Mouse (Mus musculus): Measurements from ENCODE around the gene Tusc2. TPM values are rescaled to one million over a fixed set of nuclear protein-coding genes. Genes with fewer than 3 reads are reported as not detected.
A peak's percentile ranks its signal among the peaks of the same experiment; 100 is the strongest.
"Not testable (repeated sequence)": the region's sequence is repeated elsewhere in the genome, so short reads cannot be mapped to it uniquely, and the experiment has no call there.

The Tusc2 gene
- polyA plus RNA-seq, 2 experiments from 2014 or later: 7.3 to 7.8 TPM

DNA sequence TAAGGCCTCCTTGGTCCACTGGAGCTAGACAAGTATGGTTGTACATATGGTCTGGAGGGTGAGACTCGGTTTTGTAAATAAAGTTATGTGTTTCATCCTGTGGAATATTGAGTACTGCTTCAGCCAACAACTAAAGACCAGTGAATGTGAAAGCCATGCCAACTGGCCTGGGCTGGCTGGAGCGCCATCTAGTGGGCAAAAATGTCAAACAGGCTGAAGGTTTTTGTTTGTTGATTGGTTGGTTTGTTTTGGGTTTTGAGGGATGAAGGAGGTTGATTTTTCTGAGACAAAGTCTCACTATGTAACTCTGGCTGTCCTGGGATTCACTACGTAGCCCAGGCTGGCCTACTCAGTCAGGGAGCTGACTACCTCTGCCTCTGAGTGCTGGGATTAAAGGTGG is 17.5 kb upstream of the Tusc2 start:
- no peak for ATAC-seq

DNA sequence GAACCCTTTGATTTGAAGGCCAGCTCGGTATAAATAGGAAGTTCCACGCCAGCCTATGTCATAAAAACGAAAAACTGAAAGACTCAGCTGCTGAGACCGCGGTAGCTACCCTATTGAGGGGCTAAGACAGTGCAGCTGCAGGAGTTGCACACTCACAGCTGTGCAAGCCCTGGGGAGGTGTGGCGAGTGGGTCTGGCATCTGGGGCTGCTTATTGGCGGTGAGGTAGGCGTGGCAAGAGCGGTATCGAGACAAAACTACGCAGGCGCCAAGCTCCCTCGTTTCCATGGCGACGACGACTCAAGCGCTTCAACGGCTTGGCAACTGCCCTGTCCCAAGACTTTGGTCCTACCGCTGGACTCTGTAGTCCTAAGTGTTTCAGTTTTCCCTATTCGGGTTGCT is 16.0 kb upstream of the Tusc2 start, which contains the start of gene Zmynd10:
TSS of gene Zmynd10 (plus strand) at position 273 of the 400 bp plus-strand sequence.
- peak; percentile 16 for ATAC-seq

DNA sequence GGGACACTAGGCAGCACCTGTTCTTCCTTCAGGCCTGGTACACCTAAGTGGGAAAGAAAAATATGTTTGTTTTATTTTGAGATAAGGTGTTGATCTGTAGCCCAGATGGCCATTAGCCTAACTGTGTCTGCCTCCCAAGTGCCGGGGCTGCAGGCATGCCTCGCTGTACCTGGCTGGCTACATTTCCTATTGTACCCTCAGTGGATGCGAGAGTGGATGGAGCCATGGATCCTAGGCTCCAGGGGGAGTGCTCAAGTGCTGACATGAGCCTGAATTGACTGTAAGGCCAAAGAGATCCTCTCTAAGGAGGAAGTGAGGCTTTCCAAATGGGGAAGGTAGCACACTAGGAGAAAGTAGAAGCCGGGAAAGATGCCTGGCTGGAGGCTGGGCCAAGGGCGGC is 15.1 kb upstream of the Tusc2 start:
- ATAC-seq: no peak

DNA sequence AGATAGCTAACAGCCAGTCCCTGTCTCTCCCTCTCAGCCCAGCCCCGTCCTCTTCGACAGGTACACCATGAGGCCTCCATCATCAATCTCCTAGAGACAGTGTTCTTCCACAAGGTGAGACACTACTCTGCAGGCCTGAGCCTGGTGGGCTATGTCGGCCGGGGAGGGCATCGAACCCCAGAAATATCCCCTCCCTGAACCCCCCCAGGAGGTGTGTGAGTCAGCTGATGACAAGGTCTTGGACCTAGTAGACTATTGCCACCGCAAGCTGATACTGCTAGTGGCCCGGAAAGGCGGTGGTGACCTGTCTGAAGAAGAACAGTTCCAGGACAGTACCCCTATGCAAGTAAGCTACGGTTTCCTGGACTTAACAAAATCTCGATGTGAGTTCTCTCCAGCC is 14.2 kb upstream of the Tusc2 start:
- no peak for ATAC-seq

DNA sequence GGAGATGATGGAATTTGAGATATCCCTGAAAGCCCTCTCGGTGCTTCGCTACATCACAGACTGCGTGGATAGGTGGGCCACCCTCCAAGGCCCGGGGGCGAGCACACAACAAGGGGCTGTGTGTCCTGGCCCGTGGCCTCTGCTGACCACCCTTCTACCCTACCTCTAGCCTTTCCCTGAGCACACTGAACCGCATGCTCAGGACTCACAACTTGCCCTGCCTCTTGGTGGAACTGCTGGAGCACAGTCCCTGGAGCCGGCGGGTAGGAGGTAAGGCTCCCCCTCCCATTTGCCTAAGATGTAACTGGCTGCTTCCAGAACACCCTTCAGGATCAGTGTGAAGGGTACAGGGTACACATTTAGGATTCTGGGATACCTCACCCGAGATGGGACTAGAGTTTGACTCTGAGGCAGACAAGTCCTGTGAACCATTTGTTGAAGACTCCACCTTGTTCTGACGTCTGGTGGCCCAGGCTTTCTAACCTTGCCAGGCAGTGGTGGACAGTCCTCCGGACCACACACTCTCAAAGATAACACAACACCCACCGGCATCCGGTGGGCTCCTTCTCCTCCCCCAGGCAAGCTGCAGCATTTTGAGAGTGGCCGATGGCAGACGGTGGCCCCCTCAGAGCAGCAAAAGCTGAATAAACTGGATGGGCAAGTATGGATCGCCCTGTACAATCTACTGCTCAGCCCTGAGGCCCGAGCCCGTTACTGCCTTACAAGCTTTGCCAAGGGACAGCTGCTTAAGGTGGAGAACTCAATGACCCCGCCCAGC is 13.6 kb upstream of the Tusc2 start:
- no peak for ATAC-seq

DNA sequence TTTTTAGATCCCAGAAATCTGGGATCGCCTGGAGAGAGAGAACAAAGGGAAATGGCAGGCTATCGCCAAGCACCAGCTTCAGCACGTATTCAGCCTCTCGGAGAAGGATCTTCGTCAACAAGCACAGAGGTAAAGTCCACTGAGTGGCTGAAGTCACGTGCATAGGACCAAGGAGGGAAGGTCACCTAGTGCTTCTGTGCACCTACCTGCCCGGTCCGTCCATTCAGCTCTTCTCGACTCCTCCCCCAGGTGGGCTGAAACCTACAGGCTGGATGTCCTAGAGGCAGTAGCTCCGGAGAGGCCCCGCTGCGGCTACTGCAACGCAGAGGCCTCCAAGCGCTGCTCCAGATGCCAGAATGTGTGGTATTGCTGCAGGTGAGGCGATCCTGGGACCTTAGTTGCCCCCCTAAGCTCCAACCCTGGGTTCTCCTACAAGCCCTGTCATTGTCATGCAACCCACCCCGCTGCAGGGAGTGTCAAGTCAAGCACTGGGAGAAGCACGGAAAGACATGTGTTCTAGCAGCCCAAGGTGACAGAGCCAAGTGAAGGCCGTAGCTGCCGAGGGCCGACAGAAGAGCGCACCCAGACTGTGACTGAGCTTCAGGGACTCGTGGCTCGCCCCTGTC is 12.5 kb upstream of the Tusc2 start:
- no peak for ATAC-seq

DNA sequence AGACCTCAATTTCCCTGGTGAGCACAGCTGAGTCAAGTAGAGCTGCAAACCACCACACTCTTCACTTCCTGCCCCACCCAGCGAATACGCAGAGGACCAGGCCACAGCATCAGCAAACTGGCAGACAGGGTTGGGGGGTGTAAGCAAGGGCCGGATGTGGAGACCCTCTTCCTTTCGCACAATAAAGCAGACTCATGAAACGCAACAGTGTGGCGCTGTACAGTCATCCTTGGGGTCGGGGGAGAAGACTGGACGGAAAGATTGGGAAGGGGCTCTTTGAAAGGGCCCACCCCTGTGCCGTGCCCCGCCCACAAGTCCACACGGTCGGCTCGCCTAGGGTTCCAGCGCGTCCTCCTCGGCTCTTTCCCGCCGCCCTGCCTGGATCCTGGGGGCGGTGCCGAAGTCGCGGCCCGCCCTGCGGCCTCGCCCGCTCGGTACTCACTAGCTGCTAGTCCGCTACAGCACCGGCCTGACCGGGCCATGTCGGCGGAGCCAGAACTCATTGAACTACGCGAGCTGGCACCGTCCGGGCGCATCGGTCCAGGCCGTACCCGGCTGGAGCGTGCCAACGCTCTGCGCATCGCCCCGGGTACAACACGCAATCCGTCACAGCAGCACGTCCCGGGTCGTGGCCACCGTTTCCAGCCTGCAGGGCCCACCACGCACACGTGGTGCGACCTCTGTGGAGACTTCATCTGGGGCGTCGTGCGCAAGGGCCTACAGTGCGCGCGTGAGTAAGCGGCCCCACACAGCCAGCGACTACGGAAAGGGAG is 11.8 kb upstream of the Tusc2 start, which contains the start of gene Rassf1:
TSS of gene Rassf1 (plus strand) at position 439 of the 773 bp plus-strand sequence.
- ATAC-seq: peak; percentile 67

DNA sequence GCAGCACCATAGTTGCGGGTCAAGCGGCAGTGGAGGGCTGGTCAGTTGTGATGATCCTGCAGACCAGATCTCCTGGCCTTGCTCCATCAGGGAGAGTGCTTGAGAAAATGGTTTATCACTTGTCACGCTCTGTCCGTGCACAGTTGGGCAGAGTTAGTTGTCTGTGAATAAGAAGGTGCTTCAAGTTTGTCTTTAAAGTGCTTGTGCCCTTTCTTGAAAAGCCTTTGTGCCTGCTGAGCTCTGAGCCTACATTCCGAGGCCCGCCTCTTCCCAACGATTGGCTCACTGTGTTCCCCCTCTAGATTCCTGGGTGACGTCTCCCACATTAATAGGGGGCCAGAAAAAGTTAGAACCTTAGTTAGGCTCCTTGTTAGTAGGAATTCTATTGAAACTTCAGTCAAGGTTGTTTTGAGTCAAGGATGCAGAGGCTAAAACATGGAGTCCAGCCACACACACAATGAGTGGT is 11.1 kb upstream of the Tusc2 start:
- ATAC-seq: no peak

DNA sequence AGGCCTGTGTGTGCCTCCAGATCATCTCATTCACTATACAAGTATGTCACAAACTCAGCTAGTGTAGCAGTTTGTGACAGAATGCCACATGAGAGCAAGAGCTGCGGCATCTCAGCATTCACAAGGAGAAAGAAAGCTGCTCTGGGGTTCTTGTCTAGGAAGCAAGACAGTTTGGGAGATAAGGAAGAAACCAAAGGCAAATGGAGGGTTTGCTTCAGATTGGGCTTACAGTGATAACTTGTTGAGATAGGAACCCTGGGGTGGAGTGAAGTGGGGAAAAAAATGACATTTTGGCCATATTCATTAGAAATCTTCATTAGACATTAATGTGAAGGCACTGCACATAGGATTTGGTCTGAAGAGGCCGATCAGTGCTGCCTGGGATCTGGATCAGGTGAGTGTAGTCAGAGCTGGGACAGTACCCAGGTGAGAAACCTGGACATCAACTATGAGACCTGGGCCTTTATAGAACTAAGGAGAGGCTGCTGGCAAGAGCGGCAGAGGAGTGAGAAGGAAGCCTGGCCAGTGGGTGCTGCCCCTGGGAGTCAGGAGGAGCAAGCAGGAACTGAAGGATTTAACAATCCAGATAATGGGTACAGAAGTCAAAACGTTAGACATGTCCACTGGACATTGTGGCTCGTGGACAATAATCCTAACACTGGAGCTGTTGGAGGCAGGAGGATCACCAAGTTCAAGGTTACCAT is 10.2 kb upstream of the Tusc2 start:
- no peak for ATAC-seq

DNA sequence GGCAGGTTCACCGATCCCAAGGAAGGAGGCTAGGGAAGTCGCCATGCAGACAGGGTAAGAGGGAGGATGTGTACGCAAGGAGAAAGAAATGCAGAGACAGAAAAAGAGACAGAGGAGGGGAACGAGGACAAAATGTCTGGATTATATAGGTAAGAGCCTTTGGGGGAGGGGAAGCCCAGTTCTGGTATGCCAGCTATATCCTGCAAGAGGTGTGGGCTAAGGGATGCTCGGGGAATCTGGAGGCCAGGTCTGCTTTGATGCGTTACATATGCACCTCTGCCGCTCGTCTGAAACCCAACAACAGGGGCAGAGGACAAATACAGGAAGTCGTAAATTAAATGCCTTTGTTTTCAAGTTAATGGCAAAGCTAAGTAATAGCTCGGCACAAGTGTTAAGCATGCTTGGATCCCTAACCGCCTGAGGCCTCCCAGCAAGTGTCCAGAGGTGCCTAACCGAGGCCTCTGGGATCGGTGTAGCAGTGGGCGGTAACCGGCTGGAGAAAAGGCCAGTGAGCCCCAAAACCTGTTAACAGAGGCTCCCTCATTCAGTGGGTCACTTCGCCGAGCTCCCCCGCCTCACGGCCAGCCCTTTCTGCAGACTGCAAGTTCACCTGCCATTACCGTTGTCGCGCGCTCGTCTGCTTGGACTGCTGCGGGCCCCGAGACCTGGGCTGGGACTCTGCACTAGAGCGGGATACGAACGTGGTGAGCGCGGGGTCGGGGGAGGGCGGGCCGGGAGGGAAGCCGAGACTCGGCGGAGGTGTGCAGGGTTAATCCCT is 9.3 kb upstream of the Tusc2 start:
- ATAC-seq: no peak

DNA sequence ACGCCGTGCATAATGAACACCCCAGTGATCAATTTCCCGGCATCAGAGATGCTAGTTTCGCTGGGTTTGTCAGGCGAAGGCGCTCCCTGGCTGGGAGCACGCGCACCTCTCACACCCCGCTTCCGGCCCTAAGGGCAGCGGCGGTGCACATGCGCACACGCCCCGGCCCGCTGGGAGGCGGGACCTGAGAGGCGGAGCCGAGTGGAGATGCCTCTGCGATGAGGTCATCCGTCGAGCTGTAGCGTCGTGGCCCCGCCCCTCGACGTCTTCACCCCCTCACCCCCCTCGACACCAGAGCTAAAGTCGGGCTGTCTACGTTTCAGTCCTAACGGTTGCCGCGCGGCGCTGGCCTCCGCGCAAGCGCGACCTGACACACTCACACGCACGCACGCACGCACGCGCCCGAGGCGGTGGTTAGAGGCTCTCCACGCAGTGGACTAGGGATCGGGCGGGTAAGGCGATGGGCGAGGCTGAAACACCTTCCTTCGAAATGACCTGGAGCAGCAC is 8.7 kb upstream of the Tusc2 start:
- peak; percentile 68 for ATAC-seq

DNA sequence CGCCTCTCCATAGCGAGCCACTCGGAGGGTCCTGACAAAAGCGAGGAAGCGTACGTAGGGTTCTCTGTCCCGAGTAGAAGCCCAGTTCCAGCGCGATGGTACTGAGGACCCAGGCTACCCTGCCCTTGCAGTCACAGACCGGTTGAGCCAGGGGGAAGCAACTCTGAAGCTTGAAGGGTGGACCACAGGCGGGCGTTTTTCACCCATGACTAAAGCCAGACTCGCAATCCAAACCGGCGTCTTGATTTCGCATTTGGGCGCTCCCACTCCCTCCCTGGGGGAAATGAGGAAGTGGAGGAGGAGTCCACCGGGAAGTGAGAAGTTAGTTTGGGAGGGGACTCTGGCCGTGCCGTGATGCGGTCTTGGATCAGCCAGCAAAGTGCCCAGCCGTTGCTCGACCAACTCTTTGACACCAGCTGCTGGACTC is 8.0 kb upstream of the Tusc2 start:
- ATAC-seq: no peak

DNA sequence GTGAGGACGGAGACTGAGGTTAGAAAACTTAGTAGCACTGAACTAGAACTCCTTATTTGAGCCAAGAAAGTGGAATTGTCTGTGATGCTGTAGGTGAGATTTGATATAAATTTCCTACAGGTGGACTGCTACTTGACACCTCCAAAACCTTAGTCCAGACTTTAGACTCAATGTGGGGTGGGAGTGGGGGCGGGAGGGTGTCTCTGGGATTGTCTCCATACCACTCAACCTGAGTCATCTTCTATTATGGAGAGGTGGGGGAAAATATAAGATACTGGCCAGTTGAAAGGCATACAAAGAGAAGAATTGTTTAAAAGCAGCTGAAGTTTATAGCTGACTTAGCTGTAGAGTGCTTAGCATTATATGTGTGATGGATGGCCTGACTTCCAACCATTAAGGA is 7.4 kb upstream of the Tusc2 start:
- no peak for ATAC-seq

DNA sequence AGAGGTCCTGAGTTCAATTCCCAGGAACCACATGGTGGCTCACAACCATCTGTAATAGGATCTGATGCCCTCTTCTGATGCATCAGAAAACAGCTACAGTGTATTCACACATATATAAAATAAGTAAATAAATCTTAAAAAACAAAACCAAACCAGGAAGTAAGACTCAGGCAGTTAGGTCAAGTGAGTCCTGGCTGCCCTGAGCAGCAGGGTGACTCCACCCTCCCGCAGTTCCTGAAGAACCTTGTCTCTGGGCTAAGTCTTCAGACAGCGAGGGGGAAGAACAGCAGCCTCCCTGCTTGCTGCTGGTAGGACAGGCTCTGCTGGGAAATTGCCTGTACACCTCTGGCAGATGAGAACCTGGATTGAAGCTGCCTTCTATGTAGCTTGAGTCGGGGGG is 6.7 kb upstream of the Tusc2 start:
- ATAC-seq: no peak

DNA sequence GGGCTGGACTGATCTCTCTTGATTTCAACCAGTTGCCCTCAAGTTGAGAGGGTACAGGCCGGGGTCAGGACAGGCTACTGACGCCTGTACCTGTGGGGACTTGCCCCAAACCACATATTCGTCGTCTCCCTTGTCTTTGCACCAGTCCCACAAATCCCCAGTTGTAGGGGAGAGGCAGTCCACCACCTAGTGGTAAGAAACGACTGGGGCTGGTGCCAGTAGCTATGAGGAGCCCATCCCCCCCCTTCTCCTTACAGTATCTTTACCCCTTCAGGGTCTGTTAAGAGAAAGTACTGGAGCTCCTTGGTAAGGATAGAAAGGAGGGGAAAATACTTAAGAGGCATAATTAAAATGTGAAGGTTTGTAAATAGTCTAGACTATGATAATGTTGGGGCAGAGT is 2.5 kb downstream of the Tusc2 start:
- not testable (repeated sequence) for ATAC-seq

DNA sequence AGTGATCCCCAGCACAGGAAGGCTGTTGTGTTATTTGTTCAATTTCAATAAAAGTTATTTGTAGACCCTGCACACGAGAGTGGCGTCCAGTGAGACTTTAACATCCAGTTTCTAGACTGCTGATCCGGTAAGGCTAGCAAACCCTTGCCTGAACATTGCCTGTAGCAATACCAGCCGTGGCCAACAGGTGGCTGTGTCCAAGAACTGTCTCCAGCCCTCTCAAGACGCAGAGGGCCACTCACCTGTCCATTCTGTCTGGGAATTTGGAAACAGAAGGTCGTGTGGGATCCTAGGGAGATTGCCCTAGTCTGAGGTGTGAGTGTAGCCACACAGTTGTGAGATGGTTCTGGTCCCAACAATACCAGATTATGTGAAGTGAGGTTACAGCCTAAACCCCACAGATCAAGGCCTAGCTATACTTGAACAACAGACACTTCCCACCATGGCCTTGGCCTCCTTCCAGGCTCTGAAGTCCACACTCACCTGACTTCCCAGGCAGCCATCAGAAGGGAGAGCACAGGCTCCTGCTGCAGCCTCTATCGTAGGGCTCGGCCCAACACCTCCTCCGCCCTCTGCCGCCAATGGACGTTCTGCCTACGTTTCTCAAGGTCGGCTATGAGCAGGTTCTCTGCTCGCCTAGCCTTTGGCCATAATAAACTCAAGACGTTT is 3.1 kb downstream of the Tusc2 start:
- no peak for ATAC-seq

DNA sequence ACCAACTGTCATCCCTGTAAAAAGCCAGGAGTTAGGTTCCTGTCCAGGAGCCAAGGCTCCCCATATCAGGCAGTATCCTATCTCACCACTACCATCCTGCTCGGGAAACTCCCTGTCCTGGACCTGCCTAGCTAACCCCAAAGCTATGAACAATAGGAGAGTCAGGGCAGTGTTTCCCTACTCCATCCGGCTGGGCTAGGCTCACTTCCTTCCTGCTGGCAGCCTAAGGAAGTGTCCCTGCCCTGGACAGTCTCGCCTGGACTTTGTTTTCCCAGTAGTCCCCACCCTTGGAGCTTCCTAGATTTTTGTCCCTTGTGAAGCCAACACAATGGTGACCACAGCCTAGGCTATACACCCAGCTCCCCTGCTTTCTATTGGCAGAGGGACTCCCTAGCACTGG is 3.8 kb downstream of the Tusc2 start:
- no peak for ATAC-seq

DNA sequence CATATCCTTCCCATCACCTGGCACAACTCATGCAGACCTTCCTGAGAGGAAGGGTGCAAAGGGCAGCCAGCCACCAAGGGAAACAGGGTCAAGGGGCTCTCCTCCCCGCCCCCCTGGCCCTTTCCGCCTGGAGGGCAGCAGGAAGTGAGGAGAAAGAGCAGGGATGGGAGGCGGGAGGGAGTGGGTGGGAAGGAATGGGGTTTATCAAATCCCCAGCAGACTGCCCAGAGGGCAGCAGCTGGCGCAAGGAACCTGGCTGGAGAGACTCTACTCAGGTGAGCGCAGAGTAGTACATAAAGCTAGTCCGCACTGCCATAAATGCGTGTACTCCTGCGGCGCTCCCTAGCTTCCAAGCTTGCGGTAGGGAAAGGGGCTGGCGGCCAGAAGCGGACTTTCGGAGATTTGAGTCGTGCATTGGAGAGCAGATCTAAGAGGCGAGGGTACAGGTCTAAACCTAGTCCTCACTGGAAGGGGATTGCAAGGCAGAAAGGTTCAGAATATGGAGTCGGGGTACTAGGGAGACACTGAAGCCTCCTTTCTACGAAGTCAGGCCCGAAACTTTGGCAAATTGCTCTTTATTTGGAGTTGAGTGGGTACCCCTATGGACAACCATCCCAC is 4.8 kb downstream of the Tusc2 start, which contains the start of gene Hyal2:
TSS of gene Hyal2 (plus strand) at position 244 of the 618 bp plus-strand sequence.
- ATAC-seq: no peak

DNA sequence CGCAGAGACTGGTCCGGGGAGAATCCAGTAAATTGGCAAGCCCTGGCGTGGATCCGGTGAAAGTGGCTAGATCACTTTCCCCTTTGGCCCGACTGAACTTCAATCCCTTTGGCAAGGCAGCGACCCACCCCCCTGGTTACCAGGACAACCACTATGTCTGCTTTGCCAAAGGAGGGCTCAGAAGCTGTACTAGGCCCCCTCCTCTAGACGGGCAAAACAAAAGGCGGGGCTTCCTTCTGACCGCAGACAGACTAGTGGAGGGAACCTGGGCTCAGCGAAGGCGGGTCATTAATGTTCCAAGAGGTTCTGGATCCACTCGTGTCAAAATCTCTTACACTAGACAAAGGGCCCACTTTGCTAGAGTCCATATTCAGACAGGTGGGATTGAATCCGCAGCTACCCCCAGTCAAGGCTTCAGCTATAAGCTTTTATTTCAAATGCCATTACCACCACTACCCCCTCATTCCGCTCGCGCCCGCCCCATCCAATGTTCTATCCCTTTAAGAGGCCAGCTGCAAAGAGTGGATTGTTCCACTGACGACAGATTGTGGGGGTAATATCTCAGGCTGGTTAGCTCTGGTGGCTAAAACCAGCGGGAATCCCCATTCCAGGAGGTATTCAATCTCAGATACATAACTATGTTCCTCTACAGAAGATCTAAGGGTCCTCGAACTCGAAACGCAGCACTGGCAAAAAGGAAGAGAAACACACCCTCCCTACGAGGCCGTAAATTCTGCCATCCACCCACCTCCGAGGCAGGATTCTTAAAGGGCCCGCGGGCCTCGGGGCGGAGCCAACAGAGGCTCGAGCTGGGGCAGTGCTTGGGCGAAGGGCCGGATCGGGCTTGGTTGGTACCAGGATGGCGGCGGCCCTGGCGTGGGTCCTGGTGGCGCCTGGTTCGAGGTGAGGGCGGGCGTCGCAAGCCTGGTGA is 5.5 kb downstream of the Tusc2 start:
- peak; percentile 93 for ATAC-seq

Data from activated CD4-positive, CD25-positive, alpha-beta regulatory T cell, adult 4 months (primary cell).